Mouse (Mus musculus) testis, adult 2 months (tissue): Measurements from ENCODE around the gene Cfap70. TPM values are rescaled to one million over a fixed set of nuclear protein-coding genes. Genes with fewer than 3 reads are reported as not detected.
A peak's percentile ranks its signal among the peaks of the same experiment; 100 is the strongest.

Source experiments
- H3K27ac ChIP-seq: fragments of 200-500 bp; 2 replicates; pipeline ENCODE4 v1.5.1; 2012; ENCODE audit warnings: low read depth, low read length; ENCODE audit not compliant: control insufficient read depth, insufficient read depth
- H3K27me3 ChIP-seq: fragments of 200-500 bp; 2 replicates; pipeline ENCODE4 v1.6.1; 2012; ENCODE audit warnings: mild to moderate bottlenecking, low read length, moderate library complexity; ENCODE audit not compliant: control insufficient read depth, insufficient read depth
- H3K36me3 ChIP-seq: fragments of 200-500 bp; 2 replicates; pipeline ENCODE4 v1.6.1; 2012; ENCODE audit warnings: mild to moderate bottlenecking, low read length; ENCODE audit not compliant: control insufficient read depth, insufficient read depth
- H3K4me1 ChIP-seq: fragments of 200-500 bp; 2 replicates; pipeline ENCODE4 v1.6.1; 2012; ENCODE audit warnings: low read length; ENCODE audit not compliant: control insufficient read depth, insufficient read depth
- H3K4me3 ChIP-seq: fragments of 200-500 bp; 2 replicates; pipeline ENCODE4 v1.5.1; 2012; ENCODE audit warnings: low read depth, mild to moderate bottlenecking, low read length, moderate library complexity, mixed read lengths; ENCODE audit not compliant: control insufficient read depth
- CTCF ChIP-seq: fragments of 200-500 bp; IDR thresholded peaks from 2 replicates; pipeline ENCODE4 v1.5.1; 2012; ENCODE audit warnings: low read depth, mild to moderate bottlenecking, inconsistent platforms, low read length, moderate library complexity; ENCODE audit not compliant: control insufficient read depth, insufficient read depth, insufficient replicate concordance
- POLR2A ChIP-seq: fragments of 200-500 bp; IDR thresholded peaks from 2 replicates; pipeline ENCODE4 v1.6.1; 2012; ENCODE audit warnings: low read depth, mild to moderate bottlenecking, inconsistent platforms, low read length, moderate library complexity; ENCODE audit not compliant: control insufficient read depth
- polyA plus RNA-seq: library from polyadenylated mRNA; depleted of rRNA; stranded (reverse); fragments of >200 nt; gene quantifications from 2 replicates; pipeline ENCODE4 v1.2.3, GENCODE M21; 2012; rRNA removed

Cfap70 gene
- 55.1 and 56.7 TPM in 2 replicates for polyA plus RNA-seq

GRCm38 (mm10) chr14:20451765-20452331 is at the start of gene Cfap70:
Gene Cfap70 (minus strand): TSS chr14:20452226.
- Histone ChIP-seq H3K4me3 (peak within 1 kb of the TSS; percentile 92), H3K4me1 (peaks cover 5% of the 10 kb centered on the region; the same call in 1 of the 2 replicates), H3K27me3 (no peaks in the 10 kb centered on the region), H3K36me3 (no peaks in the 10 kb centered on the region; the same call in 1 of the 2 replicates), H3K27ac (peak within 1 kb of the TSS; percentile 82)
- TF ChIP-seq POLR2A (no peak), CTCF (no peak)

GRCm38 (mm10) chr14:20499982-20500381 is 48.0 kb upstream of the Cfap70 start:
- H3K4me1 ChIP-seq = no peaks in the 10 kb centered on the region
- TF ChIP-seq CTCF (no peak), POLR2A (no peak)
- H3K27me3 ChIP-seq = no peaks in the 10 kb centered on the region
- no peak overlapping the region for H3K4me3 ChIP-seq
- H3K36me3 ChIP-seq = peaks cover 4% of the 10 kb centered on the region
- no peak overlapping the region for H3K27ac ChIP-seq

- TF ChIP-seq CTCF = no peak
- no peak for TF ChIP-seq POLR2A
- H3K4me3 ChIP-seq = no peak within 1 kb of the TSS
- no peaks in the 10 kb centered on the region for H3K27me3 ChIP-seq
- no peaks in the 10 kb centered on the region for H3K4me1 ChIP-seq
- peaks cover 4% of the 10 kb centered on the region for H3K36me3 ChIP-seq
- H3K27ac ChIP-seq = no peak within 1 kb of the TSS
Measured at GRCm38 (mm10) chr14:20496603-20497002, 44.6 kb upstream of the Cfap70 start, which contains the start of gene Mss51. Gene Mss51 (minus strand): TSS chr14:20496901.

GRCm38 (mm10) chr14:20486031-20486430 is 34.0 kb upstream of the Cfap70 start:
- TF ChIP-seq POLR2A (no peak), CTCF (no peak)
- Histone ChIP-seq H3K27me3 (no peaks in the 10 kb centered on the region), H3K4me3 (no peak overlapping the region), H3K36me3 (peaks cover 1% of the 10 kb centered on the region; the same call in 1 of the 2 replicates), H3K27ac (no peak overlapping the region), H3K4me1 (no peaks in the 10 kb centered on the region)

- no peak for TF ChIP-seq CTCF
- H3K27ac ChIP-seq = no peak overlapping the region
- no peaks in the 10 kb centered on the region for H3K27me3 ChIP-seq
- H3K4me3 ChIP-seq = no peak overlapping the region
- peaks cover 1% of the 10 kb centered on the region; the same call in 1 of the 2 replicates for H3K36me3 ChIP-seq
- H3K4me1 ChIP-seq = peaks cover 5% of the 10 kb centered on the region
Measured at GRCm38 (mm10) chr14:20482051-20482751, 30.2 kb upstream of the Cfap70 start.

- peaks cover 1% of the 10 kb centered on the region; the same call in 1 of the 2 replicates for H3K36me3 ChIP-seq
- no peak overlapping the region for H3K4me3 ChIP-seq
- H3K27me3 ChIP-seq = no peaks in the 10 kb centered on the region
- H3K27ac ChIP-seq = no peak overlapping the region
- peaks cover 5% of the 10 kb centered on the region for H3K4me1 ChIP-seq
- TF ChIP-seq POLR2A (no peak), CTCF (no peak)
Measured at GRCm38 (mm10) chr14:20481211-20481610, 29.2 kb upstream of the Cfap70 start.

GRCm38 (mm10) chr14:20480195-20480579 is 28.2 kb upstream of the Cfap70 start:
- TF ChIP-seq POLR2A (no peak), CTCF (no peak)
- Histone ChIP-seq H3K27me3 (no peaks in the 10 kb centered on the region), H3K4me1 (peaks cover 5% of the 10 kb centered on the region), H3K4me3 (peak overlapping the region; percentile 95), H3K36me3 (peaks cover 1% of the 10 kb centered on the region; the same call in 1 of the 2 replicates), H3K27ac (no peak overlapping the region)
